Mouse (Mus musculus) large intestine, adult 2 months (tissue): ENCODE measurements around the gene Gpr19. TPM values are rescaled to one million over a fixed set of nuclear protein-coding genes. Genes with fewer than 3 reads are reported as not detected.
A peak's percentile ranks its signal among the peaks of the same experiment; 100 is the strongest.

Experiments used
- DNase-seq: peaks from one replicate; pipeline ENCODE4 v3.0.0-alpha.2; 2012; ENCODE audit warnings: low read depth, low spot score
- WGBS: fragments of 180-500 bp; shearing (Covaris S2); methylation state at CpG from one replicate; pipeline ENCODE4 v1.1.7; 2018; 5-methylcytosine and 5-hydroxymethylcytosine counted together
- polyA plus RNA-seq: library from polyadenylated mRNA; depleted of rRNA; stranded (reverse); fragments of >200 nt; gene quantifications from 2 replicates; pipeline ENCODE4 v1.2.3, GENCODE M21; 2012; rRNA removed

Gene Gpr19
- polyA plus RNA-seq: 5.9 and 6.1 TPM in 2 replicates

GRCm38 (mm10) chr6:134898095-134898965, at the start of gene Gpr19:
Gpr19 (minus strand) TSS chr6:134898578.
- WGBS: under 1% methylated on average over 51 of the region's 51 CpGs
- DNase-seq: peak; percentile 85

- no peak for DNase-seq
- WGBS: 39% methylated on average over 13 of the region's 13 CpGs
Observed at GRCm38 (mm10) chr6:134947311-134948087, 49.1 kb upstream of the Gpr19 start.

- 49% methylated on average over 9 of the region's 9 CpGs for WGBS
- no peak for DNase-seq
Observed at GRCm38 (mm10) chr6:134946858-134947257, 48.5 kb upstream of the Gpr19 start.

DNA sequence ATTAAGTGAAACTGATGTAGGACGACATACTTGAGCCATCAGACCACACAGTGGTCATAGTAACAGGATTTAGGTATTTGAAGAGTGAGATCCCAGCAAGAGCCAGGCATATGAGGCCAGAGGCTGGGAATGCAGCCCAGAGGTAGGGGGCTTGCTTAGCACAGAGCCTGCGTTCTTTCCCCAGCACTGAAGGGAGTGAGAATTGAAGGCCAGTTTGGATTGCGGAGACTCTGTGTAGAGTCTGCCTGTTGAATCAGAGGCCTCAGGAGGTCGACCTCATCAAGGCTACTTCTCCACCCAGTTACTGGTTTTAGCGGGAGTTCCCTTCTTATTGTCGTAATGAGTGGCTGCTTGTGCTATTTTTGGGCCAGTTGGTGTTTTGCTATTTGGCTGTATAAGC, 47.7 kb upstream of the Gpr19 start:
- WGBS: 60% methylated on average over 6 of the region's 6 CpGs

GRCm38 (mm10) chr6:134943759-134944407, 45.5 kb upstream of the Gpr19 start:
- WGBS: 47% methylated on average over 13 of the region's 13 CpGs

More for the DNA sequence above, 47.7 kb upstream of the Gpr19 start:
- no peak for DNase-seq

GRCm38 (mm10) chr6:134939781-134940180, 41.4 kb upstream of the Gpr19 start:
- 82% methylated on average over 4 of the region's 4 CpGs for WGBS
- DNase-seq: no peak

More at GRCm38 (mm10) chr6:134943759-134944407, 45.5 kb upstream of the Gpr19 start:
- no peak for DNase-seq

DNA sequence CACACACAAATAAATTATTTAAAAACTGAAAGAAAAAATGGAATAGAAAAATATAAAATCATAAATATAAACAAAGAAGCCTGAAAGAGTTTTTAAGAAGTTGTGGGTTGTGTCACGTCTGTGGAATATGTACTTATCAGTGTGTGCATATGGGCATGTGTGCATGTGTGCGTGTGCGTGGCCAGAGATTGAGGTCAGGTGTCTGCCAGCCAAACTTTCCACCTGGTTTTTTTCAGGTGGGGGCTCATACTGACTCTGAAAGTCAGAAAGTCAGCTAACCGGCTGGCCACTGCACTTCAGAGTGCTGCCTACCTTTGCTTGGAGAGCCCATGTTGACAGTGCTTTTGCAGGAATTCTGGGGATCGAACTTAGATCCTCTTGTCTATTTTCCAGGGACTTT, 35.9 kb upstream of the Gpr19 start:
- DNase-seq: no peak
- WGBS: 90% methylated on average over 5 of the region's 5 CpGs

DNA sequence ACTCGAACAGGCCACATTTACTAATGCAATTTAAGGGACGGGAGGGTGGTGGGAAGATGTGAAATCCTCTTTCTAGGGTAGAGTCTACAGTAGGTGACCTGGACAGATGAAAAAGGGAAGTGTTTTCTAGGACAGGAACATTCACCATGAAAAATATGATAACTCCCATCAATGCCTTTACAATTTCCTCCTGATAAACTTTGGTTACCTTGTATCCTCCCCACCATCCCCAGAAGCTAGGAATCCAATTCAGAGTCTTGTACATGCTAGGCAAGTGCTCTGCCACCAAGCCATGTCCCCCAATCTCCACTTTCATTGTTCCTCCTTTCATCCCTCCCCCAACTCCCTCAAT, 34.8 kb upstream of the Gpr19 start:
- no peak for DNase-seq
- WGBS: 69% methylated on average over 2 of the region's 2 CpGs

GRCm38 (mm10) chr6:134932486-134933206, 34.3 kb upstream of the Gpr19 start:
- 47% methylated on average over 12 of the region's 12 CpGs for WGBS
- DNase-seq: no peak

- WGBS: 47% methylated on average over 3 of the region's 3 CpGs
Observed at GRCm38 (mm10) chr6:134931146-134931545, 32.8 kb upstream of the Gpr19 start.

DNA sequence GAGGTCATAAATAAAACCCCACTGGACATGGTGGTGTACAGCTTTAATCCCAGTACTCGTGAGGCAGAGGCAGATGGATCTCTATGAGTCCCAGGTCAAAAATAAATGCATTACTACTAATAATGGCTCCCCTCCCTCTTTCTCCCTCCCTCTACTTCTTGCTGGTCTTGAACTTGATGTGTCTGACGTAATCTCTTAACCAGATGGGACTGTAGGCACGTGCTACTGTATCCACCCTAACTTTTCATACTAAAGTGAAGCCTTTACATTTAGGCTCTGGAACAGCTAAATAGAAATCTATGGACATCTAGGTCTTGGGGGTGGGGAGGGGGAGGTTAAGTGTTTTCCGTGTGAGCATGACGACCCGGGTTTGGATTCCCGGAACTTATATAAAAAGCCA, 32.0 kb upstream of the Gpr19 start:
- no peak for DNase-seq
- WGBS: 72% methylated on average over 7 of the region's 7 CpGs

More at GRCm38 (mm10) chr6:134931146-134931545, 32.8 kb upstream of the Gpr19 start:
- no peak for DNase-seq

GRCm38 (mm10) chr6:134929926-134930325, 31.5 kb upstream of the Gpr19 start:
- WGBS: 21% methylated on average over 4 of the region's 4 CpGs
- no peak for DNase-seq

DNA sequence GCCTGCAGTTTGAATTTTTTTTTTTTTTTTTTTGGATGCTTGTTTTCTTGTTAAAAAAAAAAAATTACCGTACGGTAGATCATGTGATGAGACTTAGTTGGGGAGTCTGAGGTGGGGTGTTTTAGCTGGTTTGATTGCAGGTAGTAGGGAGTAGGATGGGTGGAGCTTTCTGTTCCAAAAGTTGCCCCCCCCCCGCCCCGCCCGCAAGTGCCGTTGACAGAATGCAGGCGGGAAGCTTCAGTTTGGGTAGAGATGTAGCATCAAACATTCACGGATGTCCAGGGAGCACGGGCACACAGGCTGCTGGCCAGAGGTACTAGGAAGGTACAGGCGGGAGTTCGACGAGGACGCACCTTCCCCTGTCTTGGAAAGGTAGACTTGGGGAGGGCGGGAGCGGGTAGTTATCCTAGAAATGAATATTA, 30.5 kb upstream of the Gpr19 start:
- no peak for DNase-seq
- 1% methylated on average over 15 of the region's 15 CpGs for WGBS

DNA sequence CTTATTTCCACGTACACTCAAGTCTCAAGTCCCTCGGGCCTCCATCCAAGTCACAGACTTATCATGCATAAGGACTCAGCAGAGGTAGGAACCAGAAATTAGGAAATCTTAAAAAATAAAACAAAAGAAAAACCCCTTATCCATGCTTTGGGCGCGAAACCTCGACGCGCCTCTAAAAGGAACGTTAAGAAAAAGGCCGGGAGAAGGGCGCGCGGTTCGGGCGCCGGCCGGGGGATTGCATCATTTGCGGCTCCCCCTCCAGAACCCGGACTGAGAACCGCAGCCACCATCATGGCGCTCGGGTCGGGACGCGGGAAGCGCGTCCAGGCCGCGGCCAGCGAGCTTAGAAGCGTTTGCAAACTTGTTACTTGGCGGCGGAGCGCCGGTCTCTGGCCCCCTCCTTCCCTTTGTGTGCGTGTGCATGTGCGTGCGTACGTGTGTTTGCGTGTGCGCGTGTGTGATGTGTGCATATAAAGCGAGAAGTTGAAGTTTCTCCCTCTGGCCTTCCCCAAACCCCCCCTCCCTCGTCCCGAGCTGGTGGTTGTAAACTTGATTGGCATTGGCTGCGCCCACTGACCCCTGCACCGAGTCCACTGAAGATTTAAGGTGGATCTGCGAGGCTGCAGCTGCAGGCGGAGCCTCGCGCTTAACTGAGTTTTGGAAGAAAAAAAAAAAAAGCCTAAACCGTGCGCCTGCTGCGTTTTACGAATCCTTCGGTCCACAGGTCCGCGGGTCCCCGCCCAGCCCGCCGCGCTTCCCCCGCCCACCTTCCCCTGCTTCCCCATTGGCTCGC, 29.9 kb upstream of the Gpr19 start:
- under 1% methylated on average over 63 of the region's 63 CpGs for WGBS

DNA sequence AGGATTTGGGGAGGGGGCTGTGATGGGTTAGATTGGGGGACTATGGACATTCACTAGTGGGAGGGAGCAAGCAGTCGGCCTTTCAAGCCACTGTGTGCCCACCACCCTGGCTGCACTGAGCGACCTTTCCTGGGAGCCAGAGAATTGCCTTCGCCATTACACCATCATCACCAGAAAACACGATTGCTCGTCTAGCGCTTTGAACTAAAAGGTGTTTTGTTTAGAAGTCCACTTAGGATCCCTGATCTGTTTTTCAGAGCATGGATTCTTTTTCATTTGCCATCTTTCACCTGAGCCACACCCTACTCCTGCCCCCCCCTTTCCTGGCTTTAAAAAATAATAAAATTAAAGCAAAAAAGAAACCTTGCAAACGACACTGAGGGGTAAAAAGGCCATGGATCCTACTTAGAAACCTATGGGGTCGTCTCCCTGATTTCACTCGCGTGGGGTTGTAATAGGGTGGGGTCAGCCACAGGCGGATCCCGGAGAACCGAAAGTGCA, 29.3 kb upstream of the Gpr19 start:
- 1% methylated on average over 13 of the region's 13 CpGs for WGBS

More for the DNA sequence above, 29.9 kb upstream of the Gpr19 start:
- DNase-seq: no peak

GRCm38 (mm10) chr6:134926803-134927594, 28.6 kb upstream of the Gpr19 start:
- under 1% methylated on average over 63 of the region's 63 CpGs for WGBS
- DNase-seq: no peak

More for the DNA sequence above, 29.3 kb upstream of the Gpr19 start:
- no peak for DNase-seq

GRCm38 (mm10) chr6:134926338-134926705, 27.9 kb upstream of the Gpr19 start:
- WGBS: 12% methylated on average over 3 of the region's 3 CpGs
- DNase-seq: no peak
